Mouse (Mus musculus) gastrocnemius, adult 18-20 months (tissue): Measurements from ENCODE around the gene Atp2b2. TPM values are rescaled to one million over a fixed set of nuclear protein-coding genes. Genes with fewer than 3 reads are reported as not detected.

ENCODE experiments used
- DNase-seq: peaks from one replicate; pipeline ENCODE4 v3.0.0; 2021; ENCODE audit warnings: low spot score
- total RNA-seq, 2 experiments: library from RNA; stranded (reverse); gene quantifications; 2 replicates each; pipeline ENCODE4 v1.2.3; 2021

Atp2b2 gene
- total RNA-seq, 2 experiments from 2014 or later = 0.16 to 0.31 TPM

GRCm38 (mm10) chr6:114012834-114013233, 29.6 kb downstream of the Atp2b2 start:
- peak; percentile 42 for DNase-seq

- no peak for DNase-seq
These were observed 30.4 kb downstream of the Atp2b2 start for GRCm38 (mm10) chr6:114011976-114012375.

GRCm38 (mm10) chr6:114003796-114004195, 38.6 kb downstream of the Atp2b2 start:
- DNase-seq = no peak

GRCm38 (mm10) chr6:114000928-114001327, 41.5 kb downstream of the Atp2b2 start:
- DNase-seq = no peak

- no peak for DNase-seq
These were observed 42.1 kb downstream of the Atp2b2 start for GRCm38 (mm10) chr6:114000304-114000703.

- DNase-seq = no peak
These were observed 44.0 kb downstream of the Atp2b2 start for GRCm38 (mm10) chr6:113998413-113998812.

- no peak for DNase-seq
These were observed 48.2 kb downstream of the Atp2b2 start for GRCm38 (mm10) chr6:113994176-113994575.

- DNase-seq = no peak
These were observed 50.3 kb downstream of the Atp2b2 start for GRCm38 (mm10) chr6:113992101-113992500.

- no peak for DNase-seq
These were observed 50.9 kb downstream of the Atp2b2 start for GRCm38 (mm10) chr6:113991482-113991881.

GRCm38 (mm10) chr6:113990044-113990443, 52.4 kb downstream of the Atp2b2 start:
- DNase-seq = no peak

- DNase-seq = no peak
These were observed 53.9 kb downstream of the Atp2b2 start for GRCm38 (mm10) chr6:113988521-113988920.

- no peak for DNase-seq
These were observed 55.7 kb downstream of the Atp2b2 start for GRCm38 (mm10) chr6:113986671-113987070.

GRCm38 (mm10) chr6:113978673-113979072, 63.7 kb downstream of the Atp2b2 start:
- DNase-seq = no peak

GRCm38 (mm10) chr6:113978091-113978650, 64.2 kb downstream of the Atp2b2 start:
- no peak for DNase-seq

GRCm38 (mm10) chr6:113970900-113971299, 71.5 kb downstream of the Atp2b2 start:
- no peak for DNase-seq

GRCm38 (mm10) chr6:113970464-113970863, 71.9 kb downstream of the Atp2b2 start:
- no peak for DNase-seq

GRCm38 (mm10) chr6:113969751-113970150, 72.7 kb downstream of the Atp2b2 start:
- DNase-seq = no peak

- DNase-seq = no peak
These were observed 79.6 kb downstream of the Atp2b2 start for GRCm38 (mm10) chr6:113962811-113963210.

- no peak for DNase-seq
These were observed 80.8 kb downstream of the Atp2b2 start for GRCm38 (mm10) chr6:113961658-113962057.

- no peak for DNase-seq
These were observed 83.1 kb downstream of the Atp2b2 start for GRCm38 (mm10) chr6:113959336-113959735.

GRCm38 (mm10) chr6:113958714-113959113, 83.7 kb downstream of the Atp2b2 start:
- DNase-seq = no peak

- no peak for DNase-seq
These were observed 84.4 kb downstream of the Atp2b2 start for GRCm38 (mm10) chr6:113958003-113958402.

GRCm38 (mm10) chr6:113957232-113957940, 85.0 kb downstream of the Atp2b2 start:
- peak; percentile 12 for DNase-seq
